Mouse (Mus musculus) MEL (cell line): Measurements from ENCODE around the gene Olfr935. TPM values are rescaled to one million over a fixed set of nuclear protein-coding genes. Genes with fewer than 3 reads are reported as not detected.

Experiments
- DNase-seq: peaks from one replicate; pipeline ENCODE4 v3.0.0; 2011; ENCODE audit warnings: low read depth, low spot score
- H3K27ac ChIP-seq: 2 replicates; pipeline ENCODE4 v1.5.1; 2012; ENCODE audit warnings: low read depth, mild to moderate bottlenecking, control low read depth, low read length, moderate library complexity; ENCODE audit not compliant: control insufficient read depth
- H3K27me3 ChIP-seq, 2 experiments: fragments of 150-350 bp in 1 of 2; sonication (generic) in 1 of 2; 2 replicates each; pipeline ENCODE4 v1.6.1; 2012; ENCODE audit warnings: low read length in 2 of 2, mild to moderate bottlenecking in 2 of 2, improper control_type of control experiment in 1 of 2, moderate library complexity in 1 of 2; ENCODE audit not compliant: insufficient read depth in 2 of 2, control insufficient read depth in 1 of 2
- H3K36me3 ChIP-seq, 2 experiments: 2 replicates each; pipeline ENCODE4 v1.6.1; 2012 to 2014; ENCODE audit warnings: low read length in 2 of 2, improper control_type of control experiment in 1 of 2, inconsistent platforms in 1 of 2, mild to moderate bottlenecking in 1 of 2; ENCODE audit not compliant: insufficient read depth in 2 of 2, control insufficient read depth in 1 of 2
- H3K4me1 ChIP-seq, 2 experiments: fragments of 150-350 bp in 1 of 2; sonication (generic) in 1 of 2; 2 replicates each; pipeline ENCODE4 v1.6.1; 2012; ENCODE audit warnings: low read length in 2 of 2, improper control_type of control experiment in 1 of 2, mild to moderate bottlenecking in 1 of 2; ENCODE audit not compliant: insufficient read depth in 2 of 2, control insufficient read depth in 1 of 2
- H3K4me3 ChIP-seq, 2 experiments: fragments of 150-350 bp in 1 of 2; sonication (generic) in 1 of 2; 2 replicates each; pipeline ENCODE4 v1.5.1; 2012; ENCODE audit warnings: low read depth in 2 of 2, low read length in 2 of 2, mild to moderate bottlenecking in 2 of 2, moderate library complexity in 2 of 2, control low read depth in 1 of 2, improper control_type of control experiment in 1 of 2; ENCODE audit not compliant: control insufficient read depth in 1 of 2, insufficient read depth in 1 of 2
- H3K79me2 ChIP-seq: 2 replicates; pipeline ENCODE4 v1.6.1; 2012; ENCODE audit warnings: mild to moderate bottlenecking, low read length, moderate library complexity; ENCODE audit not compliant: control insufficient read depth, poor library complexity, insufficient read depth
- H3K9ac ChIP-seq: 2 replicates; pipeline ENCODE4 v1.6.1; 2012; ENCODE audit warnings: low read depth, mild to moderate bottlenecking, control low read depth, low read length, moderate library complexity; ENCODE audit not compliant: control insufficient read depth, poor library complexity, severe bottlenecking
- H3K9me3 ChIP-seq: fragments of 150-350 bp; sonication (generic); replicated peaks from 2 replicates; pipeline ENCODE4 v1.6.1; 2012; ENCODE audit warnings: mild to moderate bottlenecking, low read length, improper control_type of control experiment, moderate library complexity; ENCODE audit not compliant: insufficient read depth
- CHD1 ChIP-seq: IDR thresholded peaks from 2 replicates; pipeline ENCODE4 v1.6.1; 2012; ENCODE audit warnings: low read depth, mild to moderate bottlenecking, inconsistent platforms, low read length, improper control_type of control experiment
- CTCF ChIP-seq, 3 experiments: IDR thresholded peaks in 2 of 3; conservative IDR thresholded peaks in 1 of 3; 2 replicates each; pipeline ENCODE4 v1.5.1; 2011 to 2012; ENCODE audit warnings: low read length in 3 of 3, low read depth in 2 of 3, mild to moderate bottlenecking in 2 of 3, improper control_type of control experiment in 1 of 3, inconsistent platforms in 1 of 3, mixed read lengths in 1 of 3, moderate library complexity in 1 of 3; ENCODE audit not compliant: control insufficient read depth in 1 of 3, insufficient read depth in 1 of 3, poor library complexity in 1 of 3, severe bottlenecking in 1 of 3
- ETS1 ChIP-seq: IDR thresholded peaks from 2 replicates; pipeline ENCODE4 v1.6.1; 2012; ENCODE audit warnings: low read depth, mild to moderate bottlenecking, inconsistent platforms, low read length, improper control_type of control experiment, moderate library complexity
- HCFC1 ChIP-seq: IDR thresholded peaks from 2 replicates; pipeline ENCODE4 v1.6.1; 2012; ENCODE audit warnings: low read depth, mild to moderate bottlenecking, inconsistent platforms, low read length, improper control_type of control experiment, moderate library complexity
- MAFK ChIP-seq: IDR thresholded peaks from 2 replicates; pipeline ENCODE4 v1.6.1; 2011; ENCODE audit warnings: low read depth, mild to moderate bottlenecking, low read length, improper control_type of control experiment, borderline replicate concordance
- MXI1 ChIP-seq: IDR thresholded peaks from 2 replicates; pipeline ENCODE4 v1.6.1; 2011; ENCODE audit warnings: mild to moderate bottlenecking, low read depth, low read length, improper control_type of control experiment
- MYB ChIP-seq: IDR thresholded peaks from 2 replicates; pipeline ENCODE4 v1.6.1; 2011; ENCODE audit warnings: mild to moderate bottlenecking, low read depth, low read length, improper control_type of control experiment
- NELFE ChIP-seq: IDR thresholded peaks from 2 replicates; pipeline ENCODE4 v1.6.1; 2011; ENCODE audit warnings: low read depth, low read length, improper control_type of control experiment
- NRF1 ChIP-seq: IDR thresholded peaks from 2 replicates; pipeline ENCODE4 v1.6.1; 2014; ENCODE audit warnings: low read depth, mild to moderate bottlenecking, inconsistent platforms, low read length, improper control_type of control experiment, moderate library complexity; ENCODE audit not compliant: poor library complexity, insufficient read depth, severe bottlenecking
- POLR2A ChIP-seq, 2 experiments: IDR thresholded peaks; 2 replicates each; pipeline ENCODE4 v1.6.1; 2011 to 2012; ENCODE audit warnings: low read length in 2 of 2, mild to moderate bottlenecking in 2 of 2, control low read depth in 1 of 2, improper control_type of control experiment in 1 of 2, low read depth in 1 of 2, moderate library complexity in 1 of 2; ENCODE audit not compliant: control insufficient read depth in 1 of 2, insufficient read depth in 1 of 2, poor library complexity in 1 of 2
- POLR2AphosphoS5 ChIP-seq: IDR thresholded peaks from 2 replicates; pipeline ENCODE4 v1.6.1; 2012; ENCODE audit warnings: low read depth, borderline replicate concordance, mild to moderate bottlenecking, inconsistent platforms, low read length, moderate library complexity, mixed read lengths
- RAD21 ChIP-seq: IDR thresholded peaks from 2 replicates; pipeline ENCODE4 v1.6.1; 2011; ENCODE audit warnings: mild to moderate bottlenecking, low read depth, low read length, improper control_type of control experiment
- SMC3 ChIP-seq: IDR thresholded peaks from 2 replicates; pipeline ENCODE4 v1.6.1; 2011; ENCODE audit warnings: low read depth, low read length, improper control_type of control experiment
- TCF12 ChIP-seq: IDR thresholded peaks from 2 replicates; pipeline ENCODE4 v1.6.1; 2014; ENCODE audit warnings: low read depth, mild to moderate bottlenecking, inconsistent platforms, low read length, improper control_type of control experiment, moderate library complexity
- USF1 ChIP-seq: IDR thresholded peaks from 2 replicates; pipeline ENCODE4 v1.6.1; 2014; ENCODE audit warnings: low read depth, mild to moderate bottlenecking, inconsistent platforms, low read length, improper control_type of control experiment, moderate library complexity
- USF2 ChIP-seq, 2 experiments: IDR thresholded peaks; 2 replicates each; pipeline ENCODE4 v1.6.1; 2011 to 2012; ENCODE audit warnings: improper control_type of control experiment in 2 of 2, low read length in 2 of 2, borderline replicate concordance in 1 of 2, inconsistent platforms in 1 of 2, low read depth in 1 of 2, mild to moderate bottlenecking in 1 of 2; ENCODE audit not compliant: insufficient read depth in 1 of 2
- ZC3H11A ChIP-seq: IDR thresholded peaks from 2 replicates; pipeline ENCODE4 v1.6.1; 2012; ENCODE audit warnings: low read depth, mild to moderate bottlenecking, inconsistent platforms, low read length, improper control_type of control experiment
- ZNF384 ChIP-seq: IDR thresholded peaks from 2 replicates; pipeline ENCODE4 v1.6.1; 2012; ENCODE audit warnings: low read depth, mild to moderate bottlenecking, inconsistent platforms, low read length, improper control_type of control experiment
- polyA plus RNA-seq, 2 experiments: library from polyadenylated mRNA; stranded (reverse) in 1 of 2; unstranded in 1 of 2; fragments of >175 nt in 1 of 2; fragments of >200 nt in 1 of 2; gene quantifications; 2 replicates each; pipeline versions ENCODE4 v1.2.1 to v1.2.4; 2012; ENCODE audit warnings: low replicate concordance in 2 of 2, low read depth in 1 of 2; ENCODE audit not compliant: insufficient read length in 2 of 2, insufficient read depth in 1 of 2, missing spikeins in 1 of 2
- total RNA-seq: library from RNA; depleted of rRNA; stranded (reverse); fragments of 300-350 nt; gene quantifications from 2 replicates; pipeline ENCODE4 v1.2.3, GENCODE M21; 2012

Gene Olfr935
- total and polyA plus RNA-seq, 3 experiments = not detected

- Histone ChIP-seq H3K4me1 (no peaks in the 10 kb centered on the region), H3K27ac (no peak within 1 kb of the TSS), H3K4me3 (no peak within 1 kb of the TSS), H3K79me2 (no peaks in the 10 kb centered on the region), H3K36me3 (no peaks in the 10 kb centered on the region), H3K9ac (no peak within 1 kb of the TSS), H3K27me3 (no peaks in the 10 kb centered on the region), H3K9me3 (no peaks in the 10 kb centered on the region)
- TF ChIP-seq MAFK (no peak), CHD1 (no peak), CTCF (IDR thresholded peaks at IDR 0.05 in 2 of 3, conservative IDR thresholded peaks at IDR 0.05 in 1 of 3; ENCODE audit: control insufficient read depth in 1 of 3, insufficient read depth in 1 of 3, low read depth in 2 of 3, low read length in 3 of 3, poor library complexity in 1 of 3, severe bottlenecking in 1 of 3) (no peak), NRF1 (no peak)
- no peak for DNase-seq
These were observed 11.3 kb downstream of the Olfr935 start, which contains the start of gene Olfr934 for GRCm38 (mm10) chr9:38988215-38988614. Olfr934 (minus strand) TSS chr9:38988315.

- no peak for TF ChIP-seq ETS1
- no peak for TF ChIP-seq POLR2AphosphoS5
- no peak for TF ChIP-seq NELFE
- TF ChIP-seq USF1 = no peak
- TF ChIP-seq MXI1 = no peak
- TF ChIP-seq POLR2A (IDR thresholded peaks at IDR 0.05; ENCODE audit: control insufficient read depth in 1 of 2, insufficient read depth in 1 of 2, low read depth in 1 of 2, low read length in 2 of 2, poor library complexity in 1 of 2) = no peak
- no peak for TF ChIP-seq HCFC1
- TF ChIP-seq MYB = no peak
- TF ChIP-seq, all 39 proteins: peak for 0
- no peak within 1 kb of the TSS for H3K27ac ChIP-seq
- no peaks in the 10 kb centered on the region for H3K27me3 ChIP-seq
- DNase-seq = no peak
- no peaks in the 10 kb centered on the region for H3K79me2 ChIP-seq
- H3K36me3 ChIP-seq = no peaks in the 10 kb centered on the region
- H3K4me3 ChIP-seq = no peak within 1 kb of the TSS
- H3K4me1 ChIP-seq = no peaks in the 10 kb centered on the region
- no peaks in the 10 kb centered on the region for H3K9me3 ChIP-seq
- no peak within 1 kb of the TSS for H3K9ac ChIP-seq
These were observed 27.5 kb downstream of the Olfr935 start, which contains the start of gene Olfr933 for GRCm38 (mm10) chr9:38972013-38972412. Olfr933 (plus strand) TSS chr9:38972313.

- no peaks in the 10 kb centered on the region for H3K36me3 ChIP-seq
- no peak overlapping the region for H3K9ac ChIP-seq
- peak overlapping the region in 1 of 2 experiments; percentile 56; a peak in 1 of 4 replicates for H3K4me3 ChIP-seq
- H3K27me3 ChIP-seq = no peaks in the 10 kb centered on the region
- no peak overlapping the region for H3K27ac ChIP-seq
- H3K9me3 ChIP-seq = no peaks in the 10 kb centered on the region
- H3K4me1 ChIP-seq = no peaks in the 10 kb centered on the region
- peak; percentile 46 for DNase-seq
- TF ChIP-seq USF2 (IDR thresholded peaks at IDR 0.05; ENCODE audit: borderline replicate concordance in 1 of 2, insufficient read depth in 1 of 2, low read depth in 1 of 2, low read length in 2 of 2) (no peak), SMC3 (peak; percentile 49), ZNF384 (no peak), NRF1 (no peak), RAD21 (peak; percentile 54), ZC3H11A (0 out of 2 replicates have a peak, but pooled peaks have one; percentile 16), CTCF (IDR thresholded peaks at IDR 0.05 in 2 of 3, conservative IDR thresholded peaks at IDR 0.05 in 1 of 3; ENCODE audit: control insufficient read depth in 1 of 3, insufficient read depth in 1 of 3, low read depth in 2 of 3, low read length in 3 of 3, poor library complexity in 1 of 3, severe bottlenecking in 1 of 3) (peak in 2 of 3 experiments; percentile 18 to 52; a peak in 2 of 6 replicates), TCF12 (no peak)
- no peaks in the 10 kb centered on the region for H3K79me2 ChIP-seq
These were observed 45.4 kb downstream of the Olfr935 start for GRCm38 (mm10) chr9:38954124-38954416.
